Mouse (Mus musculus): ENCODE data around the gene Tgm5. TPM values are rescaled to one million over a fixed set of nuclear protein-coding genes. Genes with fewer than 3 reads are reported as not detected.

The Tgm5 gene
- polyA plus RNA-seq, 1 experiment from 2014 or later = not detected

GRCm38 (mm10) chr2:121102051-121102450 is 16.4 kb upstream of the Tgm5 start:
- H3K27ac ChIP-seq (ENCODE audit: low read length) = no peak overlapping the region
- no peaks in the 10 kb centered on the region for H3K4me1 ChIP-seq (ENCODE audit: control insufficient read depth, low read depth, low read length)
- H3K36me3 ChIP-seq (ENCODE audit: control insufficient read depth, insufficient read depth) = no peaks in the 10 kb centered on the region
- H3K4me2 ChIP-seq (ENCODE audit: low read depth, low read length) = 0 out of 2 replicates have a peak overlapping the region, but pooled peaks have one; percentile 8
- H3K9me3 ChIP-seq (replicated peaks; ENCODE audit: control insufficient read depth, low read length) = no peaks in the 10 kb centered on the region
- WGBS (ENCODE audit: insufficient replicate concordance) = 16% methylated on average over 9 of the region's 9 CpGs
- H3K27me3 ChIP-seq (ENCODE audit: control insufficient read depth, insufficient read depth, low read depth, low read length) = no peaks in the 10 kb centered on the region
- H3K4me3 ChIP-seq (ENCODE audit: low read depth, low read length) = no peak overlapping the region
- no peak overlapping the region for H3K9ac ChIP-seq (ENCODE audit: low read depth, low read length)
- ATAC-seq (ENCODE audit: low read depth) = 0 out of 2 replicates have a peak, but pooled peaks have one; percentile 24

GRCm38 (mm10) chr2:121089751-121090150 is 4.1 kb upstream of the Tgm5 start:
- H3K4me3 ChIP-seq (ENCODE audit: low read depth, low read length) = no peak overlapping the region
- H3K9me3 ChIP-seq (replicated peaks; ENCODE audit: control insufficient read depth, low read length) = no peaks in the 10 kb centered on the region
- 51% methylated on average over 4 of the region's 4 CpGs for WGBS (ENCODE audit: insufficient replicate concordance)
- peaks cover 2% of the 10 kb centered on the region for H3K27me3 ChIP-seq (ENCODE audit: control insufficient read depth, insufficient read depth, low read depth, low read length)
- H3K27ac ChIP-seq (ENCODE audit: low read length) = no peak overlapping the region
- no peak for ATAC-seq (ENCODE audit: low read depth)
- H3K4me1 ChIP-seq (ENCODE audit: control insufficient read depth, low read depth, low read length) = no peaks in the 10 kb centered on the region
- H3K4me2 ChIP-seq (ENCODE audit: low read depth, low read length) = no peak overlapping the region
- no peaks in the 10 kb centered on the region for H3K36me3 ChIP-seq (ENCODE audit: control insufficient read depth, insufficient read depth)
- H3K9ac ChIP-seq (ENCODE audit: low read depth, low read length) = no peak overlapping the region

GRCm38 (mm10) chr2:121088507-121088906 is 2.9 kb upstream of the Tgm5 start:
- 79% methylated on average over 3 of the region's 3 CpGs for WGBS (ENCODE audit: insufficient replicate concordance)
- no peak for ATAC-seq (ENCODE audit: low read depth)
- H3K4me3 ChIP-seq (ENCODE audit: low read depth, low read length) = no peak overlapping the region
- H3K4me1 ChIP-seq (ENCODE audit: control insufficient read depth, low read depth, low read length) = no peaks in the 10 kb centered on the region
- no peaks in the 10 kb centered on the region for H3K9me3 ChIP-seq (replicated peaks; ENCODE audit: control insufficient read depth, low read length)
- H3K4me2 ChIP-seq (ENCODE audit: low read depth, low read length) = no peak overlapping the region
- H3K27ac ChIP-seq (ENCODE audit: low read length) = no peak overlapping the region
- H3K9ac ChIP-seq (ENCODE audit: low read depth, low read length) = no peak overlapping the region
- no peaks in the 10 kb centered on the region for H3K36me3 ChIP-seq (ENCODE audit: control insufficient read depth, insufficient read depth)
- H3K27me3 ChIP-seq (ENCODE audit: control insufficient read depth, insufficient read depth, low read depth, low read length) = peaks cover 2% of the 10 kb centered on the region

- Histone ChIP-seq H3K27me3 (ENCODE audit: control insufficient read depth, insufficient read depth, low read depth, low read length) (peaks cover 2% of the 10 kb centered on the region), H3K4me1 (ENCODE audit: control insufficient read depth, low read depth, low read length) (no peaks in the 10 kb centered on the region), H3K27ac (ENCODE audit: low read length) (no peak overlapping the region), H3K9ac (ENCODE audit: low read depth, low read length) (no peak overlapping the region), H3K4me3 (ENCODE audit: low read depth, low read length) (no peak overlapping the region), H3K36me3 (ENCODE audit: control insufficient read depth, insufficient read depth) (no peaks in the 10 kb centered on the region), H3K9me3 (replicated peaks; ENCODE audit: control insufficient read depth, low read length) (no peaks in the 10 kb centered on the region), H3K4me2 (ENCODE audit: low read depth, low read length) (no peak overlapping the region)
- ATAC-seq (ENCODE audit: low read depth) = no peak
- WGBS (ENCODE audit: insufficient replicate concordance) = 22% methylated on average over 1 of the region's 1 CpGs
These were observed 3.0 kb downstream of the Tgm5 start for GRCm38 (mm10) chr2:121082626-121083025.

GRCm38 (mm10) chr2:121074747-121075146 is 10.9 kb downstream of the Tgm5 start:
- WGBS (ENCODE audit: insufficient replicate concordance) = 50% methylated on average over 7 of the region's 7 CpGs
- Histone ChIP-seq H3K4me3 (ENCODE audit: low read depth, low read length) (no peak overlapping the region), H3K9me3 (replicated peaks; ENCODE audit: control insufficient read depth, low read length) (no peaks in the 10 kb centered on the region), H3K27me3 (ENCODE audit: control insufficient read depth, insufficient read depth, low read depth, low read length) (no peaks in the 10 kb centered on the region), H3K4me2 (ENCODE audit: low read depth, low read length) (no peak overlapping the region), H3K9ac (ENCODE audit: low read depth, low read length) (no peak overlapping the region), H3K4me1 (ENCODE audit: control insufficient read depth, low read depth, low read length) (no peaks in the 10 kb centered on the region), H3K36me3 (ENCODE audit: control insufficient read depth, insufficient read depth) (no peaks in the 10 kb centered on the region), H3K27ac (ENCODE audit: low read length) (no peak overlapping the region)
- ATAC-seq (ENCODE audit: low read depth) = no peak

GRCm38 (mm10) chr2:121071871-121072270 is 13.8 kb downstream of the Tgm5 start:
- ATAC-seq (ENCODE audit: low read depth) = no peak
- H3K4me3 ChIP-seq (ENCODE audit: low read depth, low read length) = no peak overlapping the region
- H3K36me3 ChIP-seq (ENCODE audit: control insufficient read depth, insufficient read depth) = no peaks in the 10 kb centered on the region
- no peaks in the 10 kb centered on the region for H3K4me1 ChIP-seq (ENCODE audit: control insufficient read depth, low read depth, low read length)
- no peak overlapping the region for H3K4me2 ChIP-seq (ENCODE audit: low read depth, low read length)
- 52% methylated on average over 6 of the region's 6 CpGs for WGBS (ENCODE audit: insufficient replicate concordance)
- no peaks in the 10 kb centered on the region for H3K9me3 ChIP-seq (replicated peaks; ENCODE audit: control insufficient read depth, low read length)
- no peak overlapping the region for H3K9ac ChIP-seq (ENCODE audit: low read depth, low read length)
- no peak overlapping the region for H3K27ac ChIP-seq (ENCODE audit: low read length)
- no peaks in the 10 kb centered on the region for H3K27me3 ChIP-seq (ENCODE audit: control insufficient read depth, insufficient read depth, low read depth, low read length)

GRCm38 (mm10) chr2:121069506-121069905 is 16.1 kb downstream of the Tgm5 start:
- no peak overlapping the region for H3K4me3 ChIP-seq (ENCODE audit: low read depth, low read length)
- H3K27ac ChIP-seq (ENCODE audit: low read length) = no peak overlapping the region
- no peaks in the 10 kb centered on the region for H3K9me3 ChIP-seq (replicated peaks; ENCODE audit: control insufficient read depth, low read length)
- WGBS (ENCODE audit: insufficient replicate concordance) = 70% methylated on average over 6 of the region's 6 CpGs
- no peak overlapping the region for H3K9ac ChIP-seq (ENCODE audit: low read depth, low read length)
- no peaks in the 10 kb centered on the region for H3K27me3 ChIP-seq (ENCODE audit: control insufficient read depth, insufficient read depth, low read depth, low read length)
- H3K4me2 ChIP-seq (ENCODE audit: low read depth, low read length) = no peak overlapping the region
- no peak for ATAC-seq (ENCODE audit: low read depth)
- no peaks in the 10 kb centered on the region for H3K4me1 ChIP-seq (ENCODE audit: control insufficient read depth, low read depth, low read length)
- H3K36me3 ChIP-seq (ENCODE audit: control insufficient read depth, insufficient read depth) = no peaks in the 10 kb centered on the region

GRCm38 (mm10) chr2:121067116-121067515 is 18.5 kb downstream of the Tgm5 start:
- H3K9me3 ChIP-seq (replicated peaks; ENCODE audit: control insufficient read depth, low read length) = no peaks in the 10 kb centered on the region
- 43% methylated on average over 4 of the region's 4 CpGs for WGBS (ENCODE audit: insufficient replicate concordance)

GRCm38 (mm10) chr2:121061315-121061714 is 24.3 kb downstream of the Tgm5 start:
- Histone ChIP-seq H3K9ac (ENCODE audit: low read depth, low read length) (no peak overlapping the region), H3K27ac (ENCODE audit: low read length) (no peak overlapping the region), H3K27me3 (ENCODE audit: control insufficient read depth, insufficient read depth, low read depth, low read length) (no peaks in the 10 kb centered on the region), H3K36me3 (ENCODE audit: control insufficient read depth, insufficient read depth) (no peaks in the 10 kb centered on the region), H3K4me2 (ENCODE audit: low read depth, low read length) (no peak overlapping the region), H3K4me1 (ENCODE audit: control insufficient read depth, low read depth, low read length) (peaks cover 2% of the 10 kb centered on the region), H3K4me3 (ENCODE audit: low read depth, low read length) (no peak overlapping the region), H3K9me3 (replicated peaks; ENCODE audit: control insufficient read depth, low read length) (no peaks in the 10 kb centered on the region)
- WGBS (ENCODE audit: insufficient replicate concordance) = 49% methylated on average over 2 of the region's 2 CpGs
- ATAC-seq (ENCODE audit: low read depth) = no peak

More at GRCm38 (mm10) chr2:121067116-121067515, 18.5 kb downstream of the Tgm5 start:
- no peaks in the 10 kb centered on the region for H3K27me3 ChIP-seq (ENCODE audit: control insufficient read depth, insufficient read depth, low read depth, low read length)
- no peaks in the 10 kb centered on the region for H3K4me1 ChIP-seq (ENCODE audit: control insufficient read depth, low read depth, low read length)
- H3K36me3 ChIP-seq (ENCODE audit: control insufficient read depth, insufficient read depth) = no peaks in the 10 kb centered on the region
- ATAC-seq (ENCODE audit: low read depth) = no peak
- no peak overlapping the region for H3K9ac ChIP-seq (ENCODE audit: low read depth, low read length)
- no peak overlapping the region for H3K4me3 ChIP-seq (ENCODE audit: low read depth, low read length)
- H3K27ac ChIP-seq (ENCODE audit: low read length) = no peak overlapping the region
- no peak overlapping the region for H3K4me2 ChIP-seq (ENCODE audit: low read depth, low read length)

Measured in liver, embryonic 16.5 days (tissue).